Mouse (Mus musculus) layer of hippocampus, adult 11-12 months (tissue): ENCODE results near the gene Nf1.

ENCODE experiments used
- DNase-seq: peaks from one replicate; pipeline ENCODE4 v3.0.0; 2022; ENCODE audit warnings: low spot score

Nf1 gene

GRCm38 (mm10) chr11:79527739-79528384, 188.4 kb downstream of the Nf1 start:
- DNase-seq = peak; percentile 29

DNA sequence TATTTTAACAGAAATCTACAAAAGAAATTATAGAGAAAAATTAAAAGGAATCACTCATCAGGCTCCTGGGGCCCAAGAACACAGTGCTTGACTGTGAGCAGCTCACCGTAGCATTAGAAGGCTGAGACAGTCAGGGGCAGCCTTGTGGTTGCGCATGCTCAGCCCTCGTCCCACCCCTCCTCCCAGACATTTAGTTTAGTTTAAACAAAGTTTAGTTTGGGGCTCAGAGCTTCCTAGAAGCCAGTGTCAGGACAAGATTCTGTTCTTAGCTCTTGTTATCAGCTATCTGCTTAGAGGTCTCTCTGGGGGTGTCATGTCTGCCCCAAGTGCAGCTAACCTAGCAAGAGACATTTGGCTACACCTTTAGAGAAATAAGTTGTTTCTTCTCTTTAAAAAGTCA, 189.1 kb downstream of the Nf1 start:
- DNase-seq = no peak

- no peak for DNase-seq
These were observed 189.7 kb downstream of the Nf1 start for GRCm38 (mm10) chr11:79529226-79529625.

- DNase-seq = no peak
These were observed 190.2 kb downstream of the Nf1 start for GRCm38 (mm10) chr11:79529736-79530135.

DNA sequence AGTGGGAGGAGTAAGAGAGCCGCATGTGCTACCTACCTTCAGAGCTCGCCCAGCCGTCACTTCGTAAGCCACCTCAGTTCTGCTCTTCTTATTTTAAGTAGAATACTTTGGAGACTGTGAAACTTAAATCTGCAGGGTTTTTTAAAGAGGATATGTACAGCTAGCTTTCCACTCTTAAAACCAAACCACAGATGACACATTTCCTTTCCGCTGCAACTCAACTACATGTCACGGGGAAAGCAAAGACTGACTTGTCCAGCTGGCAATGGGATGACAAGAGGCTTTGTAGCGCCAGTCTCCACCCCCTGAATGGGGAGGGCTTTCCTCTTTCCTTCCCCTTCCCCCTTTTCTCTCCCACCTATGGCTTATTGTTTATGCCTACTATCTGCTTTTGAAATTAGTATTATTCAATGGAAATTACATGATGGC, 190.9 kb downstream of the Nf1 start, which contains the start of the genes Evi2 and Evi2a:
Evi2 (minus strand) TSS at position 257 of the 429 bp plus-strand sequence.
Evi2a (minus strand) TSS at position 277 of the 429 bp plus-strand sequence.
- peak; percentile 57 for DNase-seq

DNA sequence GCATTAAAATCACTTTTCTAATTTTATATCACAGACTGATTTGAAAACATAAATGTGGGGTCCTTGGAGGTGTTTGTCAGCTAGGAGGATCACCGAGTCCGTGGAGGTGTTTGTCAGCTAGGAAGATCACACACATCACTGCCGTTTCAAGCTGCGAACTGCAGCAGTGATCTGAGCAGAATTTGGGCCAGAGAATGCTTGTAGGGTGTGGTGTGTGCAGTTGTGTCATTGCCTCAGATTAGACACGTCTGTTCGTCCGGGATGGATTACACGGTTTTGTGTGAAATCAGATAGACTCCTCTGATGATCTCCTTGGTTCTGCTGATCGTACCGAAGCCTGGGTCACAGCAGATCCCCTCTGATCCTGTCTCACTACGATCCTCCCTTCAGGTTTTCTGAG, 191.3 kb downstream of the Nf1 start:
- DNase-seq = no peak

DNA sequence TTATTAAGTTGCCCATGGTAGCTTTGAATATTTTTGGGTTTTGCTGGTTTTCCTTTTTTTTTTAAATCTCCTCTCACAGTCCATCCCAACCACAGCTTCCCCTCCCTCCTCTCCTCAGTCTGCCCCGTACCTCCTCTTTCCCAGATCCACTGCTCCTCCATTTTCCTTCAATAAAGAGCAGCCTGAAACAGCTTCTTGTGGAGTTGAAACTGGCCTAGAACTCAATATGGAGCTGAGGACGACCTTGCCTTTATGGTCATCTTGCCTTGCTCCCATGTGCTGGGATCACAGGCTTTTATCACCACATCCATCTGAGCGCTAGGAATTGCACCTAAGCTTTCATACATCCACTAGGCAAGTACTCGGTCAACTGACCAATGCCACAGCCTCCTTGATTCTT, 192.0 kb downstream of the Nf1 start:
- no peak for DNase-seq

- DNase-seq = no peak
These were observed 193.8 kb downstream of the Nf1 start for GRCm38 (mm10) chr11:79533311-79533710.

- DNase-seq = no peak
These were observed 194.6 kb downstream of the Nf1 start for GRCm38 (mm10) chr11:79533950-79534690.

GRCm38 (mm10) chr11:79535554-79535953, 196.1 kb downstream of the Nf1 start:
- no peak for DNase-seq

GRCm38 (mm10) chr11:79536293-79536692, 196.8 kb downstream of the Nf1 start:
- no peak for DNase-seq

DNA sequence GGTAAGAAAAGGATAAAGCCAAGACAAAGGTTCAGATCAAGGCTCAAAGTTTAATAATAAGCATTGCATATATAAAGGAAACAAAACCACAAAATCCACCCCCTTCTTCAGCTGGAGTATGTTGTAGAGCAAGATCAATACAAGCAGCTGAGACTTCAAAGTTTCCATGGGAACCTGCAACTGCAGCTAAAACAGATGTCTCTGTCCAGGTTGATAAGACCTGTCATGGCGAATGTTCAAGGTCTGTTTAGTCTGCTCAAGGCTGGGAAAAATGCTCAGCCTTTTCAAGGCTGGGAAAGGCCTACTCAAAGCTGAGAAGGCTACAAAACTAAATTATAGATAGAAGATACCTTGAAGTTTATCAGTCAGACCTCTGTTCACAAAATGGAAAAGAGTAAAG, 213.1 kb downstream of the Nf1 start:
- no peak for DNase-seq

DNA sequence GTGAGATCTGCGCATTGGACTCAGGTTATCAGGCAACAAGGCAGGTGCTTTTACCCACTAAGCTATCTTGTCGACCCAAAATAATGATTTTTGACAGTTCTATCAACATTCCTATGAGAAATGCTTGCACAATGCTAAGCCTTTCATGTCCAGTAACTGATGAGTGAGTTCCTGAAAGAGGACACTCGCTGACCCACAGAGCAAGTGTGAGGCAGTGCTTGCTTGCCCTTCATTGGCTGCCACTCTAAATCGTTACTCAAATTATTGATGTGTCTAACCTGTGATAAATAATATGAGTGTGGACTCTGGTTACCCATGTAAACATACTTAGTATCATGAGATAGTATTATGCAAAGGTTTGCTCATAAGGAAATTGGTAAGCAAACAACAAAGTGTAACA, 221.0 kb downstream of the Nf1 start:
- DNase-seq = no peak

- no peak for DNase-seq
These were observed 224.0 kb downstream of the Nf1 start for GRCm38 (mm10) chr11:79563493-79563892.

GRCm38 (mm10) chr11:79566947-79567346, 227.5 kb downstream of the Nf1 start:
- DNase-seq = no peak

GRCm38 (mm10) chr11:79568197-79568911, 228.9 kb downstream of the Nf1 start:
- DNase-seq = no peak

- no peak for DNase-seq
These were observed 230.8 kb downstream of the Nf1 start for GRCm38 (mm10) chr11:79570319-79570718.

GRCm38 (mm10) chr11:79573836-79574235, 234.3 kb downstream of the Nf1 start:
- no peak for DNase-seq

GRCm38 (mm10) chr11:79575383-79576073, 236.0 kb downstream of the Nf1 start:
- no peak for DNase-seq

DNA sequence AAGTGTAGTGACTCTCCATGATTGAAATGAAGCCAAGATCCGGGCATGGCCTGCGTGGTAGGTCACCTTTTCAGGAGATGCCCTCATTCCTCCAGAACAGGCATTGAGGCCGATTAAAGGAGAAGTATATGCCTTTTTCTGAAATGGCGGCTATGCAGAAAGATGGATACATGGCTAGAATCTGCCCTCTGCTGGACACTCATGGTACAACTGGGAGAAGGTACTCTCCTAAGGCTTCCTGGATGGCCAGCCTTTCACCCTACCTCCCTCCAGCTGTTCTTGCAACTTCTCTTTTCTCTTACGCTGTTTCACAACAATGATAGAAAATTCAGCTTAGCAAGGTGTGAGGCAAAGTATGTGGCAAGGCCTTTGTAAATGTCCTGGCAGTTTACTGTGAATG, 238.2 kb downstream of the Nf1 start:
- peak; percentile 88 for DNase-seq

GRCm38 (mm10) chr11:79580660-79581059, 241.2 kb downstream of the Nf1 start:
- DNase-seq = no peak

DNA sequence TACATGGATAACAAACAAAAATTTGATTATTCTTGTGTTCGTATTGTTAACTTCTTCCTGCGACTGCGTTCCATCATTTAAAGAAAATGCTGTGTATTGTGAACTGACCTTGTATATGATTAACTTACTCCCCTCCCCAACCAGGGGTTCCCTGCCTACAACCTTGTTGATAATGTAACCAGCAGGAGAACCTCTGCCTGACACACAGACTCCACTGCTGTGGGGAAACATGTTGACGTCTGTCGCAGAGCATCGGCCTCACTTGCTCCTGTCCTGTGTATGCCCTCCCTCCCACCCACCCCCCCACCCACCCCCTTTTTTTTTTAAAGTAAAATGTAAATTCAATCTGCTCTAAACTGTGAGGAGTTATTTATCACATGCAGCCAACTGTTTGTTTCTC, 241.8 kb downstream of the Nf1 start:
- DNase-seq = no peak
